Mouse (Mus musculus): Measurements from ENCODE around the gene Olfr56.

Olfr56 gene

GRCm38 (mm10) chr11:49090551-49090950, 111.9 kb downstream of the Olfr56 start:
- in situ Hi-C loops (cut with MboI, MseI): no loop called here

- in situ Hi-C loops (cut with MboI, MseI): no loop called here
Observed at GRCm38 (mm10) chr11:49091171-49091570, 112.5 kb downstream of the Olfr56 start.

GRCm38 (mm10) chr11:49092053-49092586, 113.4 kb downstream of the Olfr56 start:
- in situ Hi-C loops (cut with MboI, MseI): no loop called here

- in situ Hi-C loops (cut with MboI, MseI): no loop called here
Observed at GRCm38 (mm10) chr11:49092786-49093185, 114.1 kb downstream of the Olfr56 start.

GRCm38 (mm10) chr11:49093861-49094660, 115.4 kb downstream of the Olfr56 start:
- in situ Hi-C loops (cut with MboI, MseI): no loop called here

- in situ Hi-C loops (cut with MboI, MseI): loop anchor here (5.0 kb wide), 3 partner anchors 38 to 298 kb away; partner anchors contain the start of gene Irgm1
Observed at GRCm38 (mm10) chr11:49095367-49095766, 116.7 kb downstream of the Olfr56 start.

GRCm38 (mm10) chr11:49100409-49100808, 121.7 kb downstream of the Olfr56 start:
- in situ Hi-C loops (cut with MboI, MseI): no loop called here

GRCm38 (mm10) chr11:49101500-49101899, 122.8 kb downstream of the Olfr56 start:
- in situ Hi-C loops (cut with MboI, MseI): no loop called here

- in situ Hi-C loops (cut with MboI, MseI): no loop called here
Observed at GRCm38 (mm10) chr11:49103047-49103693, 124.5 kb downstream of the Olfr56 start.

GRCm38 (mm10) chr11:49105752-49106151, 127.1 kb downstream of the Olfr56 start:
- in situ Hi-C loops (cut with MboI, MseI): no loop called here

- in situ Hi-C loops (cut with MboI, MseI): no loop called here
Observed at GRCm38 (mm10) chr11:49107650-49108537, 129.2 kb downstream of the Olfr56 start.

- in situ Hi-C loops (cut with MboI, MseI): no loop called here
Observed at GRCm38 (mm10) chr11:49108833-49109232, 130.1 kb downstream of the Olfr56 start.

GRCm38 (mm10) chr11:49111000-49111399, 132.3 kb downstream of the Olfr56 start:
- in situ Hi-C loops (cut with MboI, MseI): no loop called here

GRCm38 (mm10) chr11:49112624-49113219, 134.0 kb downstream of the Olfr56 start:
- in situ Hi-C loops (cut with MboI, MseI): no loop called here

- in situ Hi-C loops (cut with MboI, MseI): no loop called here
Observed at GRCm38 (mm10) chr11:49114158-49114557, 135.5 kb downstream of the Olfr56 start.

GRCm38 (mm10) chr11:49114774-49115173, 136.1 kb downstream of the Olfr56 start, which contains the start of gene Olfr1396:
Gene Olfr1396, minus strand, starts transcription at chr11:49114874.
- in situ Hi-C loops (cut with MboI, MseI): loop anchor here (5.0 kb wide), 1 partner anchor 148 kb away; no protein-coding TSS in a partner anchor

GRCm38 (mm10) chr11:49119635-49120034, 140.9 kb downstream of the Olfr56 start:
- in situ Hi-C loops (cut with MboI, MseI): loop anchor here (5.0 kb wide), 1 partner anchor 143 kb away; no protein-coding TSS in a partner anchor

- in situ Hi-C loops (cut with MboI, MseI): no loop called here
Observed at GRCm38 (mm10) chr11:49124169-49124568, 145.5 kb downstream of the Olfr56 start.

- in situ Hi-C loops (cut with MboI, MseI): loop anchor here (25.0 kb wide), 2 partner anchors 420 to 1520 kb away; partner anchors contain the start of gene Olfr1380
Observed at GRCm38 (mm10) chr11:49141974-49142373, 163.3 kb downstream of the Olfr56 start, which contains the start of gene Olfr1395. Gene Olfr1395, plus strand, starts transcription at chr11:49142274.

GRCm38 (mm10) chr11:49154077-49154476, 175.4 kb downstream of the Olfr56 start, which contains the start of gene Olfr1394:
Gene Olfr1394, plus strand, starts transcription at chr11:49154377.
- in situ Hi-C loops (cut with MboI, MseI): no loop called here
